Mouse (Mus musculus): ENCODE measurements around the gene Map4k4.

Map4k4 gene

DNA sequence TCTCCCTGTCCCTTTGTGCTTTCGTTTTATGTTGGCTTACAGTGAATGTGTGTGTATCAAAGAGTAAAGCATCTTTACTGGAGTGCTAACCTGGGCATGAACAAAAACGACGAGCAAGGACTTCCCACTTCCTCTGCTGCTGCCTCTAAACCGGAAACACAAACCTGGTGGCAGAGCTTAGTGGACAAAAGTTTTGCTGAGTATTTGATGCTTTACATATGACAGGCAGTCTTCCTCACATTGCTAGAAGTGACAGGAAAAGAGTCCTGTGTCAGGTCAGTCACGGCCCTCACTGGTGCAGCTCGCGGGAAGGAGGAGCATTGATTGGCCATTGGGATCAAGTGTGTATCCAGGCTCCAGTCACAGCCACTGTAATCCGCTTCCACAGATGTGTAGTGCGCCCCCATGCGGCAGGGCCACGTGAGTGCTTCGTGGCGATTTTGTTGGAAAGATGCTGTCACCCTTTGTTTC, 35.7 kb downstream of the Map4k4 start:
- DNase-seq (ENCODE audit: low spot score), result peak; percentile 92

DNA sequence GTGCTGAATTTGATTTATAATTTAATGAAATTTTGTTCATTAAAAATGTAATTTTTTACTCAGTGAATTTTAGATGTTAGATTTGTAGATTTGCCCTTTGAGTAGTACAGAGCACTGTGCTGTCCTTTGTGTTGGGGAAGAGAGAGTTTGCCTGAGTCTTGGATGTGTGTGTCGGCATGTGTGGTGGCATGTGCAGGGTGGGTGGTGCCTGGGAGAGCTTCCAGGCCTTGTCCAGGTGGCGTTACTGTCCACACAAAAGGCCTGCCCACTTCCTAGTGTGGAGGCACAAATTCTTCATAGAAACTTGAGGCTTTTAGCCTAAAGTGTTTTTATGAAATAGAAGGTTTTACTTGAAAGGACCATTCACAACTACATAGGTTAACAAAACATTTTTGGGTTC, 36.2 kb downstream of the Map4k4 start:
- DNase-seq (ENCODE audit: low spot score), result no peak

DNA sequence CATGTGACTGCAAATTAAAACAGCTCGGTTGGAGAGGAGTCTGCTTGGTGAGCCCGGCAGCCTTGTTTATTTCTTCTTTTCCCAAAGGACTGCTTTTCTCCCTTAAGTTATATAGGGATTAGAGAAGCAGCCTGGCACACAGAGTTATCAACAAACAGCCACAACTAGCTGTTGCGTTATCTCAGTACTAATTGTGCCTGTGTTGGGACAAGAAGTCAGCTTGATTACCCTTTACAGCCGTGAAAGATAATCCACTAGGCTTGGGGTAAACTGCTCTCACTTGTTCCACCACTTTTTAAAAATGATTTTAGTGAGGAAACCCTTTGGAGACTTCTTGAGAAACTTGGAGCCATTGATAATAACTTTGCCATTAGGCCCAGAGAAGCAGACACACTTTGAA, 36.9 kb downstream of the Map4k4 start:
- no peak for DNase-seq (ENCODE audit: low spot score)

DNA sequence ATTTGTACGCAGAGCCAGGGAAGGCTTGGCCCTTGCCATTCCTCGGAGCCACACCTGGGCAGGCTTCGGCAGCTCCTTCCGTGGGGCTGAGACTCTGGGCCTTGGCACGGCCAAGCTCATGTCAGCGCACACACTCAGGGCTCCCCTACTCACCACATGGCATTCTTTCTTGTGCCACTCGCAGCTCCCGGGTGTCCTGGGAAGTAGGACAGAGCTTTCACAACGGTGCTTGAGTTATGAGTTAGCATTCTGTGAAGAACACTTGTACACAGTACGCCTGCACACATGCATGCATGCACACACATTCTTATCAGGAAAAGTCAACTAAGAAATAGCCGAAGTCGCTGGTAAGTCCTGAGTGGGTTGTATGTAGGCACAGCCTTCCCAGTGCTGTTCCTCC, 38.7 kb downstream of the Map4k4 start:
- no peak for DNase-seq (ENCODE audit: low spot score)

DNA sequence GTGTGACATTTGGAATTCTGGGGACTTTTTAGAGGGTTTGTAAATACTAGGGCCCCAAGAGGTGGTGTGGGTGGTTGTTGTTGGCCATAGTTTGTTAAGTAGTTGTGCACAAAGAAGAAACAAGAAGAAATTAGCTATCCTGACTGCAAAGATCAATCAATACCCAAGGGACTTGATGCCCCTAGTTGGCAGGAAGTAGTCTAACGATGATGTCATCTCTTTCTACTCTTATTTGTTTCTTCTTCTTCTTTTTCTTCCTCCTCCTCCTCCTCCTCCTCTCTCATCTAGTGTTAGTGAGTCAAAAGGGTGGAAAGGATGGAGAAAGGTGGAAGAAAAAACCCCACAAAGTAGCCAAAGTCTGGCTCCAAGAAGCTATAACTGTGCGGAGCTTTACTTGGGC, 39.6 kb downstream of the Map4k4 start:
- DNase-seq (ENCODE audit: low spot score), result no peak

DNA sequence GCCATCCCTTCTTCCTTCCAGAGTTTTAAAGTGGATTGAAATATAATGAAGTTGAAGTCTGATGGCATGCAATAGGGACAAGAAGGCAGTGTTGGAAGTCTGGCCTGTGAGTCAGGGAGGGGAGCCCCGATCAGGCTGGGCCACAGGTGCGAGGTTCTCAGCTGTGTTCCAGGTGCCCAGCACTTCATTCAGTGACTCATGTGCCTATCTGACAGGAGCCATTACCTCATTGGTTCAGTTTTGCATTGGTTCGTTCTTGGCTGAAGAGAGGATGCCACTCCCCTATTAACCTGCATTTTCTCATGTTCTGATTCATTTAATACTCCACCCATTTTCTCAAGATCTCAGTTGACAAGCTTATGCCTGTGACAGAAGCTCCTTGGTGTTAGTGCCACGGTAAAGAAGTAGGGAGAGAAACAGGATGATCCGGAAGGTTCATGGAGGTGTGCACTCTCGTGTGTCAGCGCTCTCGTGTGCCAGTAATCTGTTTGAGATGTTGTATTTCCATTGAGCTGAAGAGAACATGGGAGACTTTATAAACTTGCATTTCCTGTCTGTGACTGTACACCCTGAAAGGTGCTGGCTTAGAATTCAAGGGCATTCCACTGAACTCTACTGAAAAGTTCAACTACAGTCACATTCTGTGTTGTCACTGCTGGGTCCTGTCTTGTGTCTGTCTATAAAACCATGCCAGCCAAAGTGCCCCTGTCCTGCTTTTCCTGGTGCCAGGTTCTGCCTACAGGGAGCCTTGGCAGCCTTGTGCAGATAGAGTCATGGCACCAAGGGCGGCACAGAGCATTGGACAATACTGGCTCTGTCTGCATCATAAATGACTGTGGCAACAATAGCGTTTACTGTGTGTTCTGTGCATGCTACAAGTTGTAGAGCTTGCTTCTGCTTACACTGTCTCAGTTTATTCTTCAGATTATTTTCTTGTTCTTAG, 40.8 kb downstream of the Map4k4 start:
- no peak for DNase-seq (ENCODE audit: low spot score)

DNA sequence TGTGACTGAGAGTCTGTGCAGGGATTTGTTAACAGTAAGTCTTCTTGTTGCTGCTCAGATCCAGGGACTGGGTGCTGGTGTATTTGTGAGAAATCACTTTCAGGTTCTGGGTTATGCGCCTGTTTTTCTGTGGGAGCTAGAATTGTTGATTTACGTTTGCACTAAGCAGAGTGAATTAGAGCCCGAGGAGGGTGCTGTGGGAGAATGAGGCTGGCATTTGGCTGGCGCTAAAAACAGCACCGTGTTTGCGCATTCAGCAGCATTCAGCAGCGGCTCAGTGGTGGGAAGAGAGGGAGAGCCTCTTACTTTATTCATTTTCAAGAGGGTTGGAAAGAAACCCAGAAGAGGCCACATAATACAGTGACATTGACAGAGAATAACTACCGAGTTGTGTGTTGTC, 42.2 kb downstream of the Map4k4 start:
- DNase-seq (ENCODE audit: low spot score), result no peak

DNA sequence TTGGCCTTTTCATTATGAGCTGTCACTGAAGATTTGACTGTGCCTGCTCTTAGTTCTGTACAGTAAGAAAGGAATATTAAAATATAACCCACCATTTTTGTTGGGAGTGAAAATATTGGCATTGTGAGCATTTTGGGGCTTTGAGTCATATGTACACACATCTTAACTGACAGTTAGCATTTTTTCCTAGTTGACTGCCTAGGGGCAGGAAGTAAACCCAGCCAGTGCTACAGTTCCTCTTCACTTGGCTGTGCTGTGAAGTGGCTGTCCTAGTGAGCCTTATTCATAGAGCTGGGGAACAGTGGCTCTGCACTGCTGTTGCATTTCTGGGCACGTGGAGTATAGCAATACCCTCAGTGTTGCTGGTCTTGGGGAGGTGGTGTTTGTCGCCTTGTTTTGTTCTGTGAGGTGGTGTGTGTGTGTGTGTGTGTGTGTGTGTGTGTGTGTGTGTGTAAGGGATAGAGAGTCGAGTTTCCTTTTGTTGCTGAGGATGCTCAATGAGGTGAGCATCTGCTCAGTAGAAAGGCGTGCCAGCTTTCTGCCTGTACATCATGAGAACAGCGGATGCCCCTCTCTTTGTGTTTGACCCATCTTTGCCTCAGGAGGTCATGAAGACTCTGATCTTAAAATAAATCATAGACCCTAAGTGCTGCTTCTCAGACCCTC, 43.7 kb downstream of the Map4k4 start:
- no peak for DNase-seq (ENCODE audit: low spot score)

DNA sequence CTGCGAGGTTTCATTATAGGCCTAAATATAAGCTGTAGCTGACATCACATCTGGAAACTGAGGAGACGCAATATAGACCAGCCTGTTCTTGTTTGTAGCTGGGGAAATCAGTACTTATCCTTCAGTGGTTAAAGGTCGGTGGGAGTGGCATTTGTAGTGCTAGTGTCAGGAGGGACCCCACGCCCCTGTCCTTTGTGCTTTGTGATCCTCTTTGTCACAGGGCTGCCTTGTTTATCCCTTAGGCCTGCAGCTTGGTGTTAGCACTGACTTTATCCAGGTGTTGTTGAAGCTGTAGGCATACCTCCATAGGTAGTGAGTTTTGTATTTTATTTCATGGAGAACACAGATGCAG, 44.2 kb downstream of the Map4k4 start:
- no peak for DNase-seq (ENCODE audit: low spot score)

DNA sequence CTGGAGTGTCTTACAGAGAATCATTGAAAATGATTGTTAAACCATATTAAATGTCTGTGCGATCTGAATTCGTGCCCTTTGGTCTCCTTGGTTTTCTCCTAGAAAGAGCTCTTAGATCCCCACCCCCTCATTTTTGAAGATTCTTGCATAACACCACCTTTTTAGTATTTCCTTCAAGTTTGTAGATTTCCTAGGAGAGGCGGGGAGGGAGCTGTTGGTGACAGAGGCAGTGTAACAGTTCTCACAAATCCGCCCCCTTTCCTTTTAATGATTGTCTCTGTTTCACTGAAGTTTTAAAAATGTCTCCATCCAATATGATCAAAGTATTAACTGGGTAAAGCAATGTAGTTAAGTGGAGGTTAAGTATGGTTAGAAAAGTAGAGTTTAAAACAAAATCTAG, 45.7 kb downstream of the Map4k4 start:
- DNase-seq (ENCODE audit: low spot score), result no peak

DNA sequence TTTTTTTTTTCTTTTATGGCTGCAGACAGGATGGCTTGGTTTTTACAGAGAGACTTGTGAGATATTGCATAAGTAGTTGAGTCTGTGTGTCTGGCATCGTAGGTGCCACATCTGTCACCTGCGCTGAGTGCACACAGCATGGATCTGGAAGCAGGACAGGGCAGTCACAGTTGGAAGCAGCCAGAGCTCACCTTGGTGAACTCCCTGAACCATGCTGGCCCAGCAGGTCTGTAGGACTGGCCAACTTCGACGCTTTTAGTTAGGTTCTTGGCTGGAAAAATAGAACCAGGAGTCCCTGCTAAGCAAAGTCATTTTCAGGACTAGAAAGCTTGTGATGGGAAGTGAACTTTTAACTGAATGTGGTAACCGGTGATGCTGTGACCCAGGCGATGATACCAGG, 46.5 kb downstream of the Map4k4 start:
- DNase-seq (ENCODE audit: low spot score), result no peak

DNA sequence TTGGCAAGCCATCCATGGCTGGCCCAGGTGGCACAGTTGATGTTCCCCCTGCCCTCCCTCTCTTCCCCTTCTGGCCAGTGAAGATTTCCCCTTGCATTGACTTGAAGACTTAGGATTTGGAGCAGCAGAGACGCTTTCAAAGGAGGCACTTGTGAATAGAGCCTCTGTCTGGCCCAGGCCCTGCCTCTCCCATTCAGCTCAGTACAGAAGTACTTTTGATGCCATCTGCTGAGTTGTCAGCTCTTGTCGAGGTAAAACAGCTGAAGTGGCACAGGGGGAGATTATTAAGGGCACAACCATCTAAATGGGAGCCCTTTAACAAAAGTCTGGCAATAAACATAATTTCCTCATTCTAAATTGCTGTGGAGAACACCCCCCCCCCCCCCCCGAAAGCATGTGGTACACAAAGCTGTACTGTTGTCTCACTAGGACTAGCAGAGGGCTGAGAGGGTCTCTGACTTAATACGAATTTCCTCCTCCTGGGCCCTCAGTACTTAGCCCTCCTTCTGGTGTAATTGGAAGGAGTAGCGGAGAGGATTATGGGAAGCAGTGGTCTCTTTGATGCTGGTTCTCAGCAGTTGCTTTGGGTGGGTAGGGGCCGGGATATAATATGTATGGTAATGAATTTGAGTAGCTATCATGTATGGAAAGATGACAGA, 47.1 kb downstream of the Map4k4 start:
- no peak for DNase-seq (ENCODE audit: low spot score)

DNA sequence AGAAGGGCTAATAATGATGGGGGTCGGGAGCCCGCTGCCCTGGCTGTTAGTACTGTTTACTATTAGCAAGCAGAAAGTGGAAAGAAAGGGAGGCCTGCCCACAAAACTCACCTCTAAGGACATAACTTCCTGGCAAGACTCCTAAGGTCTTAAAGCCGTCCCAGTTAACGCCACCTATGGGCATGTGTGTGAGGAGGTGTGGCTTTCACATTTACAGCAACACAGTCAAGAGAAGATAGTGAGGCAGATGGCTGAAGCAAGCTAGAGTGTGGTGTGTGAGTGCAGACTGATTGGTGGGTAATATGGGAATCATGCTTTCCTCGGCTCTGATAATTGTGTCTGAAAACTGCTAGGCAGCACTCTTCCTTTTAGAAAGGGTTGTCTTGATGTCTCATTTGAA, 48.5 kb downstream of the Map4k4 start:
- DNase-seq (ENCODE audit: low spot score), result no peak

DNA sequence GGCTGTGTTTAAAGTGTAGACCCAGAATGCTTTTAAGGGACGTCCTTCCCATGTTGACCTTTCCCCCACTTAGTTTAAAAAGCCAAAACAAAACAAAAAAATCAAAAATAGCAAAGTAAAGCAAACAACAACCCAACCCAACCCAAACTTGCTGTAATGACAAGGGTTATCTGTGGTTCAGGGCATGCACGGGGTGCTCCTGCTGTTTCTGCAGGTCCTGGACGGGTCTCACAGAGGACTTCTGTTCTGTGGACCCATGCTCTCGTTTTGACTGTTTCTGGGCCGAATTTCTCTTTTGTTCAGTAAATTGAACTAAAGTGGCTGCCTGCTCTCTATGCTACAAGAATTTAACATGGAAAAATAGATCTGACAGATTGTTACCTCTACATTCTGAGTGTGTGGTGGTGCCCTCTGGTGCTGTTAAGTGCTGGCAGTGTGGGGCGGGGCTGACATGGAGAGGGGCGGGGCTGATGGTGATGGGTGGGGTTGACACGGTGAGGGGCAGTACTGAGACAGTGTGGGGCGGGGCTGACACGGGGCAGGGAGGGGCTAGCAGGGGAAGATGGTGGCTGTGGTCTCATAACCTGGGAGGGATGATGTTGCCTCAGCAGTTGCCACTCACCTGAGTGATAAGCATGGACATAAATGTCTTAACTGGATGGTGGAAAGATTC, 49.2 kb downstream of the Map4k4 start:
- no peak for DNase-seq (ENCODE audit: low spot score)

DNA sequence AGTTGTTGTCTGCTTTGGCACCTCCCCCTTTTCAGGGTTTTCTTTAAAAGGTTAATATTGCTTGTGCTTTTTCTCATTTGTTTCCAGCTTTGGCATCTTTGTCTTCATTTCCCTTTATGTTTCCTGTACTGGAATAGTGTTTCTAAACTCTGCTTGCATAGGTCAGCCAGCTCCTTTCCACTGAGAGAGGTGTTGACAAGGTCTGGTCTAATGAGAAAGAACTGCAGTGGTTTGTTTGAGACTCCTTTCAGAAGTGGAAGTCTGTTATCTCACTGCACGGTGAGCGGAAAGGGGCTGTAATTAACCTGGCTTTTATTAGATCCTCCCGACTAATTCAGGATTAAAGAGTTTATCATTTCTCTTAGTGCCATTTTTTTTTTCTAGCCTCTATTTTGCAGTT, 49.9 kb downstream of the Map4k4 start:
- no peak for DNase-seq (ENCODE audit: low spot score)

DNA sequence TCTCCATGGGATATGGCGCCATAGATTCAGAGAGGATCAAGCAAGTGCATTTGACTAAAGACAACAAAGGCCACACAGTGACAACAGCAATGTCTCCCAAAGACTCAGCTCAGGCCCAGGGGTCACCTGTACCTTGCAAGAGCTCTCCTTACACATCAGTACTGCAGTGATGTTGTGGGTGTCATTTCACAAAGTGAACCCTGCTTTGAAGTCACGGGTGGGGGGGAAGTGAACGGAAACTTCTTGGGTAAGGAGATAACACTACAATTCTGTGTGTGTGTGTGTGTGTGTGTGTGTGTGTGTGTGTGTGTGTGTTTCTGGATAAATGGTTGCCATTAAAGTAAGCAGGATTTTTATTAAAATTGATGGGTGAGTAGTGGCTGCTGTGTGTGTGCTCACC, 53.9 kb downstream of the Map4k4 start:
- DNase-seq (ENCODE audit: low spot score), result no peak

DNA sequence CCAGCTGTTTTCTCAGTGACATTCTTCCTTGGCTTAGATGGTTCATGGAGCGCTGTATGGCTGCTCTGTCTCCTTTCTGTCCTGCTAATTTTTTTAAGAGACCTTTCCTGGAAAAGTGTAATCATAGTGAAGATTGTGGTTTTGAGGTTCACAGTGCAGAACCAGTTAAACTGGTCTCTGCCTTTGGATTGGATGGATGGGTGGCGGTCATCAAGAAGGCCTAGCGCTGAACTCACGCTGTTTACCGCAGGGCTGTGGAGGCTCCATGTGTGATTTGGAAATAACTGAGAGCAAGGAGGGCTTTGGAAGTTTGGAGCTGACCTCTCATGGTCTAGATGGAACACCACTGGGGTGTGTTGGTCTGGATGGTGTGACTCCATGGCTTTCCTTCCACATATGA, 56.0 kb downstream of the Map4k4 start:
- no peak for DNase-seq (ENCODE audit: low spot score)

DNA sequence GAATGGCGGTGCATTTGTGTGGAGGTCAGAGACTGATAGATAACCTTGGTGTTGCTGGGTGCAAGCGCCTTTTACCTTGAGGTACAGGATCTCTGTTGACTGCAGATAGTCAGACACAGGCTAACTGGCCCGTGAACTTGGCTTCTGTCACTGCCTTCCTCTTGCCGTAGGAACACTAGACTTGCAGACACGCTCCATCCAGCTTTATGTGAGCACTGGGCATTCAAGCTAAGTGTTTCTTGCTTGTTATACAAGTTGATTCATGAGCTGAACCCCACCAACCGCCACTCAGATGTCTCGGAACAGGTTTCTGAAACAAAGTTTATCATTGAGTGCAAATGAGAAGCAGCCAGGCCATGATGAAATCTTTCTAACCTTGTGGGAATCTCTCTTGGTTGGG, 57.3 kb downstream of the Map4k4 start:
- DNase-seq (ENCODE audit: low spot score), result no peak

DNA sequence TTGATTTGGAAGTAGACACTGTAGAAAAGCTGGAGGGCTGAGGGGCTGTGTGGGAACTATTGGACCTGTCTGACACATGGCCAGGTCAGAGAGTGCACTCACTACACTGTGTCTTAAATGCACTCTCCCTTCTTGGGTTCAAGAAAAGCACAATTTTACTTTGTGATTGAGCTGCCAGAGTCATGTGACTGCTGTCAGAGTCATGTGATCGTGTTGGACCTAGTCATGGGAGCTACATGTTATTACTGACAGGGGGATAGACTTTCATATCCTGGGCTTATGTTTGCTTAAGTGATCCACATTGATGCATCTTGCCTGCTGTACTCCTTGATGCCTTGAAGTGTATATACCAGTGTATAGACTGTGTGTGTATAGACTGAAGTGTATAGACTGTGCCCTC, 59.9 kb downstream of the Map4k4 start:
- no peak for DNase-seq (ENCODE audit: low spot score)

DNA sequence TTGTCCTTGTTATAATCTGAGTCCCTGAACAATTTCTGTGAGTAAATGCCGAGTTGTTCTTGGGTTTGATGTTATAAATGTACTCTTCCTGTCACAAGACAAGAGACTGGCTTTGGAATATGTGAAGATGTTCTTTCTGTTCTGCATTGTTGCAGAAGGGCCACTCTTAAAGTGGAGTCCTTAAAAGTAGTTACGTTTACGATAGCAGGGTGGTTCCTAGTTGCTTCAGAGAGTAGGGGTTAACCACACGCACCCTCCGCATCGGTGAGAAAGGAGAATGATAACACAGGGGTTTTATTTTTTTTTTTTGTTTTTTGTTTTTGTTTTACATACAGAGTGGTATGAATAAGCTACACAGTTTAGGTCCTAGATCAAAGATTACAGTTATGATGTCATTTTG, 60.4 kb downstream of the Map4k4 start:
- no peak for DNase-seq (ENCODE audit: low spot score)

DNA sequence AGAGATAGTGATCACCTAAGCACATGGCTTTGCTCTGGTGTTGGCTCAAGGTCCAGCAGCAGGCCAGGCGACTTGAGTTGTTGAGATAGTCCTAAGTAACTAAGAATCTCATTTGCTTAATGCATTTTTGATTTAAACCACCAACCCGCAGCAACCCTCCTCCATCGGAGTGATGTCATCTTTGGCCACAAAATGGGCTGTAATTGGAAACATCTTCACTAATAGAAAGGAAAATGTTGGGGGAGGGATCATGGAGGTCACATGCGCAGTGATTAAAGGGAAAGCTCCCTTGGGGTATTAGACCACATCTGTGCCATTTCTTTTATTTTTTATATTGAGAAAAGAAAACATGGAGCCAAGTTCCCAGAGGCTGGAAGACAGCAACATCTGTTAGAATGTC, 61.6 kb downstream of the Map4k4 start:
- peak; percentile 96 for DNase-seq (ENCODE audit: low spot score)

DNA sequence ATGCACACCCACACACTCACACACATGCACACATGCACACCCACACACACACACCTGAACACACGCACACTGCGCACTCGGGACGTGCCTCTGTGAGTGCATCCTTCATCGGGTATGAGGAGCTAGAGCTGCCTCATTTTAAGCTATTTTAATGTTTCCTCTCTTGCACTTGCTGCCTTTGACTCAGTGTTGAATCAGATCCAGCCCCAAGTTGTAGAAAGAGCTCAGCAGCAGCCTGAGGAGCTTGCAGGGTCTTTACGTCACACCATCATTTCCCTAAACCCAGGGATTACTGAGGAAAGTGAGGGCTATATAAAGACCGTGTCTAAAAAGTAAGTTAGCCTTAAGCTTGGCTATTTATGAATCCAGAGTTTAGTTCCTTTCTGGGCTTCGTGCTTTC, 62.1 kb downstream of the Map4k4 start:
- peak; percentile 37 for DNase-seq (ENCODE audit: low spot score)

DNA sequence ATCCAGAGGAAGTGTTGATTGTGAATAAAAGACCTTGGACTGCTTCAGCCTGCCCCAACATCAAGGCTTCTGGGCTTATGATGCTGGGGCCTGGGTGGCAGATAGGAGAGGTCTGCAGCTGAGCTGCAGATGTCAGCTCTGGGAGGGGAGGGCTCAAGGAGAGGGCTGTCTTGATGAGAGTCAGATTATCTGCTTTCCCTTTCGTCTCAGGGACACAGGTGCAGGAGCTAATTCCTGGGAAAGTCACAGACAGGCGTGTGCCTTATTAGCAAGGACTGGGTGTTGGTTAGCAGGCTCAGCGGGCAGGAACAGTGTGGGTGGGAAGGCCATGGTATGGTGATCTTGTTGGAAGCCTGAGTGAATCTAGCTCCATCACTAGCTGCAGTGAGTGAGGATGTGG, 63.1 kb downstream of the Map4k4 start:
- DNase-seq (ENCODE audit: low spot score), result peak; percentile 57
